Mouse (Mus musculus) left cerebral cortex, adult 11 months (tissue): ENCODE measurements around the gene Wdr73.
"Not testable (repeated sequence)": the region's sequence is repeated elsewhere in the genome, so short reads cannot be mapped to it uniquely, and the experiment has no call there.

Source experiments
- DNase-seq: peaks from one replicate; pipeline ENCODE4 v3.0.0; 2022; ENCODE audit warnings: low spot score

Wdr73 gene

GRCm38 (mm10) chr7:80900944-80901501 lies at the start of gene Wdr73:
TSS of gene Wdr73 (minus strand) at chr7:80901269.
- DNase-seq = peak; percentile 85

GRCm38 (mm10) chr7:80947445-80948350 lies 46.6 kb upstream of the Wdr73 start, which contains the start of gene Sec11a:
TSS of gene Sec11a (minus strand) at chr7:80947780.
- peak; percentile 92 for DNase-seq

GRCm38 (mm10) chr7:80939808-80940207 lies 38.7 kb upstream of the Wdr73 start:
- no peak for DNase-seq

GRCm38 (mm10) chr7:80937304-80937666 lies 36.2 kb upstream of the Wdr73 start:
- not testable (repeated sequence) for DNase-seq

GRCm38 (mm10) chr7:80936617-80937303 lies 35.7 kb upstream of the Wdr73 start:
- not testable (repeated sequence) for DNase-seq

GRCm38 (mm10) chr7:80935834-80936233 lies 34.8 kb upstream of the Wdr73 start:
- no peak for DNase-seq

GRCm38 (mm10) chr7:80932777-80933176 lies 31.7 kb upstream of the Wdr73 start:
- DNase-seq = no peak

GRCm38 (mm10) chr7:80931618-80932207 lies 30.6 kb upstream of the Wdr73 start:
- DNase-seq = no peak

GRCm38 (mm10) chr7:80923165-80923564 lies 22.1 kb upstream of the Wdr73 start:
- no peak for DNase-seq

GRCm38 (mm10) chr7:80919647-80920008 lies 18.6 kb upstream of the Wdr73 start:
- no peak for DNase-seq

GRCm38 (mm10) chr7:80918982-80919646 lies 18.0 kb upstream of the Wdr73 start:
- DNase-seq = no peak

GRCm38 (mm10) chr7:80917916-80918465 lies 16.9 kb upstream of the Wdr73 start:
- DNase-seq = no peak

- no peak for DNase-seq
Observed at GRCm38 (mm10) chr7:80912496-80912895, 11.4 kb upstream of the Wdr73 start.

- DNase-seq = no peak
Observed at GRCm38 (mm10) chr7:80911053-80911452, 10.0 kb upstream of the Wdr73 start.

- DNase-seq = no peak
Observed at GRCm38 (mm10) chr7:80904921-80905515, 3.9 kb upstream of the Wdr73 start, which contains the start of gene Nmb. TSS of gene Nmb (minus strand) at chr7:80905076.

GRCm38 (mm10) chr7:80903625-80904422 lies 2.8 kb upstream of the Wdr73 start:
- DNase-seq = no peak

GRCm38 (mm10) chr7:80901541-80902274 lies 639 bp upstream of the Wdr73 start:
- no peak for DNase-seq

- DNase-seq = no peak
Observed at GRCm38 (mm10) chr7:80897721-80898120, 3.3 kb downstream of the Wdr73 start.

- no peak for DNase-seq
Observed at GRCm38 (mm10) chr7:80897134-80897533, 3.9 kb downstream of the Wdr73 start.
